Mouse (Mus musculus) kidney, adult 9 months (tissue): Measurements from ENCODE around the gene Clec11a.
A peak's percentile ranks its signal among the peaks of the same experiment; 100 is the strongest.

Experiments
- DNase-seq: peaks from one replicate; pipeline ENCODE4 v3.0.0; 2022

The Clec11a gene

DNA sequence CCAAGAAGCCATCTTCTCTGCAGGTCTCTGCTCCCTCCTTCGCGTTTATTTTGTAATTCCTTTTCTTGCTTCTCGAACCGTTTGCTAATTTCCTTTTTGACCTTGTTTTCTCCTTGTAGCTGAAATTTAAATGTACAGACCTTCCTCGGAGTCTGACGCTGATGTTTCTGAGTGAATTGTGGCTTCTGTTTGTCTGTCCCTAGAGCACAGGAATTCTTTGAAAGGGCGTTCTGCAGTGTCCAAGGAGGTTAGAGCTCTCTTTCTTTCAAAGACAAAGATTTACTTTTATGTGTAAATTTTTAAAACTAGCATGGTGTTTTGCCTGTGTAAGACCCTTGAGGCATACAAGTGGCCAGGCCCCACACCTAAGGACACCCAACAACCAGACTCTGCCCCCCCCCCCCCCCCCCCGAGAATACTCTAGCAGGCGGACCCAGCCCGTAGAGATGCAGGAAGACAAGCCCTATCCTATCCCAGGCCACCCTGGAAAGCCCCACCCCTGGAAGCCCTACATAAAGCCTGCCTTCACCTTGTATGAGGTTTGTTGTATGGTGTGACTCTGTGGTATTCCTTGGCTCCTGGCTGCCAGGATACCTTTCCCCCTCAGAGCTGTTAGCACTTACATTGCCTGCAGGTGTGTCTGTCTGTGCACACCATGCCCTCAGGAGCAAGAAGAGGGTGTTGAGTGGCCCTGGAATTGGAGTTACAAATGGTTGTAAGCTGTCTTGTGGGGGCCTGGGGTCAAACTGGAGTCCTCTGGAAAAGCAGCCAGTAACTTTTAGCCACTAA lies 30.0 kb downstream of the Clec11a start:
- no peak for DNase-seq

DNA sequence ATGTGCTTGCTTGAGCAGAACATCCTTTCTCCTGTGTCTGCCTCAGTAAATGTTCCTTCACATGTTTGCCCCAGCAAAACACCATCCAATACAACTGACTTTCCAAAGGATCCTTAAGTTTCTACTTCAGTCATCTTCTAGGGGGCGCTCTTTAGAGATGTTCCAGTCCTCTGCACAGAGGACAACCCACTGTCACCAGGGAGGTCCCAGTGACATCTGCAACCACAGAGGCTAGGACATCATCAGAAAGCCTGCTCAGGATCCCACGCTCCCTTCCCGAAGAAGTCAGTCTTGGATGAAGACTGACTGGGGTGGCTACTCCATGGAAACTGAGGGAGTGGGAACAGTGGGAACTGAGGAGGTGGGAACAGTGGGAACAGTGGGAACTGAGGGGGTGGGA lies 31.2 kb downstream of the Clec11a start:
- DNase-seq: no peak

DNA sequence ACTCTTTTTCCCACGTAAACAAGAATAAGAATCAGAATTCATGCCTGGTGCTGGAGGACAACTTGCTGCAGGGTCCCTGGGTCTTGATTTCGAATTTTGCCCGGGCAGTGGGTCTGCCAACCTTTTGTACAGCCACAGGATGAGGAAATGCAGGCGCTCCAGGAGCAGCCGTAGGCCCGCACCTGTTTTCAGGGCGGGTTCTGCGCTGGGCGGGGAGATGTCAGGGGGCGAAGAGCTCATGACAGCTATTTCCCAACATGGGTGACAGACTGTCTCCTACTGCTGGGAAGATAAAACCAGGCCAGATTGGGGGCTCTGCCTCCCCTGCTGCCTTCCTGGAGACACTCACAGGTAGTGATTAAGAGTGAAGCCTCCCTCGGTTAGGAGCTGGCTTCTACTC lies 32.6 kb downstream of the Clec11a start:
- DNase-seq: no peak

DNA sequence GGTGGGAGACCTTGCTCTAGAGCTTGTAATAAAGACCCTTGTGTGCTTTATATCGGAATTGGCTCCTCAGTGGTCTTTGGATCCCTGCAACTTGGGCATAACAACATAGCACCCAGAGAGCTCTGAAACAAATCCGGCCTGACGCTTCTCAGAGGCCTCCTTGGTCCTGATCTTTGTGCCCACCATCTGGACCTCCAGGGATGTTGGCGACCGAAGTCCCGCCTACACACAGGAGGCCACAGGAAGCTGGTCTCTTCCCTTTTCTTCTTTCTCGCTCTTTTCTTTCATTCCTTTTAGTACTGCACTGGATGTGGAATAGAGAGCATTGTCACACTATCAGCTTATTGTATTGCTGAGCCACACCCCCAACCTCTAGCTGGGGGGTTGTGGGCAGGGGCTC lies 33.3 kb downstream of the Clec11a start:
- no peak for DNase-seq

DNA sequence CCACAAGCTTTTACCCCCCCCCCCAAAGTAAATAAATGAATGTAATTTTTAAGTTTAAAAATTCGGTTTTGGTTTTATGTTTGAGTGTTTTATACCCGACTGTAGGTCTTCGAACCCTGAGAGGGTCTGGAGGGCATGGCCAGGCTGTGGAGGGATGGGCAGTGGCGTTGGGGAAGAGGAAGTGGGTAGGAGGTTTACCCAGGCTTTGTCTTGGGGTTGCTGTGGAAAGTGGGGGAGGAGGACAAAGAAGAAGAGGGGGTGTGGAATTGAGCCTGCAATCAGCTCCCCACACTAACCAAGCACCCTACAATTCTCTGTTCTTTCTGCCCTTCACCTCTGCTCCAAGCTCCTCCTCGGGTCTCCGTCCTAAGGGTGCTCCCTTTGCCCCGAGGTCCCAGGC lies 34.2 kb downstream of the Clec11a start:
- no peak for DNase-seq

DNA sequence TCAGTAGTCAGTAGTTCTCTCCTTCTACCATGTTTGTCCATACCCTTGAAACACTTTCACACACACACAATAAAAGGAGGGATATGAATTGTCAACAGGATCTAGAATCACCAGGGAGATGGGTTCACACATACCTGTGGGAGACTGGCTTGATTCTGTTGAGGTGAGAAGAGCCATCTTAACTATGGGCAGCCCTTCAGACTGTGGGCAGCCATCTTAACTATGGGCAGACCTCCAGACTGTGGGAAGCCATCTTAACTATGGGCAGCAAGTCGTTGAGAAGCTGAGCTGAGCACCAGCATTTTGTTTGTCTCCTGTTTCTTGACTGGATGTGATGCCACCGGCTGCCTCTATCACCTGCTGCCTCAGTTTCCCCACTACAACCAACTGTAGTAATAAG lies 35.4 kb downstream of the Clec11a start:
- DNase-seq: peak; percentile 24

DNA sequence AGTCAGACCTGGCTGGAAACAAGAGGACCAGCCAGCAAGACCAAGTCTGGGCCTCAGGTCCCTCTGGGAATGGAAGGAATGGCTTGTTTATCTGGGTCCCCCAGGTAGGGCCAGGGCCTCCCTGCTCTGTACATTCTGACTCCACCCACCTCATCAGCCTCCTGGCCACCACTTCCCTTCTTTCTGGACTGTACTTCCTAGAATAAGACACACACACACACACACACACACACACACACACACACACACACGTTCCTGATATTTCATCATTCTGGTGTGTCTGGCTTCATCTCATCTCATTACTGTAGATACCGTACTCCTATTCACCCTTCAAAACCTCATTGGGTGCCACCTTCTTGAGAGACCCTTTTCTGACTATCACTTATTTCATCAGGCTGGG lies 37.3 kb downstream of the Clec11a start:
- no peak for DNase-seq

DNA sequence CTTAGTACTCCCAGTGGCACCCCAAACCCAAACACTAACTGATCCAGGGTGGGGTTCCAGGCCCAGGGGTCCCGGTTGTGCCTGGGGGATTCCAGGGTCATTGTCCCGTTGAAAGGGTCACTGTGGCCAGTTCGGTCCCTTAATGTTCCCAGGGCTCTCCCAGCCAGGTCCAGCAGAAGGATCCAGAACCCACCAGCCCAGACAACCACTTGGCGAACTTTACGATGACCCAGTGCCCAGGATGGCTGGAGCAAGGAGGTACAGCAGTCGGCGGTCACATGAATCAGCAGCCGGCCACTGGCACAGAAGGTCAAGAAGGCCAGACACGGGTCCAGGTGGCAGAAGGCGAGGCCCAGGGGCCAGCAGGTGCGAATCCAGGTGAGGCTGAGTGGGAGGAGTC lies 38.6 kb downstream of the Clec11a start:
- DNase-seq: no peak

DNA sequence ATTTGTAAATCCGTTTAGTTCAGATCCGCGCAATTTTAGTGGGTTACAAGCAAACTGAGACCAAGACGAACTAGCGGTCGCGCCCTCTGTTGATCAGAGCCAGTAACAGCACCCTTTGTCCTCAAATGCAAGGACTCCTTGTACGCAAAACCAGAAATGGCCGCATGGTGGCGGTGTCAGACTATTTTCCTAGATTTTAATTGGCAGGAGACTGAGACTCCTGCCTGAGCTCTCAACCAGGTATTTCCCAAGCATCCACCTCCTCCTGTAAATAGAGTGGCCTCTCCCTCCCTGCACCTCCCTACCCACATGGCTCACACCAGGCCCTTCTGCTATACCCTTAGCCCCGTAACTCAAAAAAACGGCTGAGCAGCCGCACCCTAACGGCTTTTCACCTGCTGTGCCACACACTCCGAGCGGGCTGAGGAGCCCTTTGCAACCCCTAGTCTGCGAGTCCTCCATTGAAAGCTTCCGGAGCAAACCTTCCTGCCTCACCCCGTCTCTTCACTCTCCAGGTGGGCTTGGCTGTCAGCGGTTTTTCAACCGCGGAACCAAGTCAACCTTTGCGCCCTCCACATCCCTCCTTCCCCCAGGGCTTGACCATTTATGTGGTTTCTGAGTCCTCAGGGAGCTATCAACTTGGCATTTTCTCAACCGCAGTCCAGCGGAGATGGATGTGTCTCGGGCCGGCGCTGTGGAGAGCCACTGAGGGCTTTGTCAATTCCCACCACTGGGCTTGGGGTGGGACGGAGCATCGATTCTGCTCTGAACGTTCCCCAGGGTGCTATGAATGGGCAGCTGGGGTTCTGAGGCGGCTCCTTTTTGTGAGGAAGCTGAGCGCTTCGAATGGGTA lies 43.7 kb downstream of the Clec11a start:
- DNase-seq: peak; percentile 97

DNA sequence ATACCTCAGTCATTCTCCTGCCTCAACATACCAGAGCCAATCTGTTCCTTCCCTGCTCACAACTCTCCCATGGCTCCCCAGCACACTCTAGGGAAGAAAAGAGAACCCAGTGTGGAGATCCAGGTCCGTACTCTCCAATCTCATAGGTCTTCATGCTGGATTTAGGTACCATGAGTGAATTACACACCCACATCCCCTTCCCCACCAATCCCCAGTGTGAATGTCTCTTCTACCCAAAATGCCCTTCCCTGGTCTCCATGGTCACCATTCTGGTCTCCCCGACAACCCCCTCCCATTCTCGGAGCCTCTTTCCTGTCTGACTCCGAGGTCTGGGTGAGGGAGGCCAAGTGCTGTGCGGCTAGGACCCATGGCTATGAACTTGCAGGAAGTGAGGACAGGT lies 45.6 kb downstream of the Clec11a start, which contains the start of gene Gm15517:
Gene Gm15517, plus strand, starts transcription at position 301 of the 400 bp plus-strand sequence.
- DNase-seq: no peak

DNA sequence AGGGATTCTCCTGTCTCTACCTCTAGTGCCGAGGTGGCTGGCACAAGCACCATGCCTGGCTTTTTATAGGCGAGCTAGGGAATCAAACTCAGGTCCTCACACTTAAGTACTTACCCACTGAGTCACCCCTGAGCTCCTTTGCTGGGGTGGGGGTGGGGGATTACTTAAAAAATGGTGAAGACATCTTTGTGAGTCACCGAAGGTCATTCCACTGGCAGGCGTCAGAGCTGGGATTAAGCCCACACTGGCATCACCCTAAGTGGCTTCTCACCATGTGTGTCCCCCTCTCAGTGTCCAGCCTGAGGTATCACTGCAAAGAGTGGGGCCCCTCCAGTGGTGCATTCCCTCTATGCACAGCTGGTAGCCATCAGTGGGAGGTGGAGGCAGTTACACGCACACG lies 46.3 kb downstream of the Clec11a start:
- no peak for DNase-seq

DNA sequence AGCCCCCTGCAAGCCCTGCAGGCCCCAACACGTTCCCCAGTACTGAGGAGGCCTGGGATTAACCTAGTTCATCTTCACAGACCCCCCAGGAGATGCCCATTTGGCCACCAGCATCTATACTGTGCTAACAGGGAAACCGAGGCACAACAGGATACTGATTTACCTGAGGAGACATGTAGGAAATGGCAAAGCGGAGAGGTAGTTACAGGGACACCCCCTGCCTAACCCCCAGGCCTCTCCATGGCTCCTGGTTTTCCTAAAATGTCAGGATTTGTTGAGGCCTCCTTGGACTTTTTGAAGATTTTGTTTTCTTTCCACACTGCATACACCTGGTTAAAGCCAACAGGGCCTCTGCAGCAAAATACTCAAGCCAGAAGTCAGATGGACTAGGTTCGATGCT lies 49.4 kb downstream of the Clec11a start, which contains the start of gene Acp4:
Gene Acp4, minus strand, starts transcription at position 101 of the 400 bp plus-strand sequence.
- no peak for DNase-seq

DNA sequence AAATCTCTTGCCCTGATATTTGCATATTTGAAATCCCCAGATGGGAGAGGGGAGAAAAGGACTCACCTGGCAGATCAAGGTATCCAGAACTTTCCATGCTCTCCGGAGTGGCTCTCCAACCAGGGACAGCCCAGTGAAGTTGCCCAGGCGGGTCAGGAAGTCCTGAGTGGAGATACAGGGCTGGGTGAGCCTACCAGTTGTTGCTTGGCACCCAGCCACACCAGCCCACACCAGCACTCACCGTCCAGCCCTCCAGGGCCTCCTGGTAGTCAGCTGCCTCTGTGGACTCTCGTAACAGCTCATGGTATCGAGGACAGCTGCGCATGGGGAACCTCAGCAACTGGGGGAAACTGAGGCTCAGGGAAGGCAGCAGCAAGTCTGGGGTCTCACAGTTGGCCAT lies 51.8 kb downstream of the Clec11a start:
- DNase-seq: no peak

DNA sequence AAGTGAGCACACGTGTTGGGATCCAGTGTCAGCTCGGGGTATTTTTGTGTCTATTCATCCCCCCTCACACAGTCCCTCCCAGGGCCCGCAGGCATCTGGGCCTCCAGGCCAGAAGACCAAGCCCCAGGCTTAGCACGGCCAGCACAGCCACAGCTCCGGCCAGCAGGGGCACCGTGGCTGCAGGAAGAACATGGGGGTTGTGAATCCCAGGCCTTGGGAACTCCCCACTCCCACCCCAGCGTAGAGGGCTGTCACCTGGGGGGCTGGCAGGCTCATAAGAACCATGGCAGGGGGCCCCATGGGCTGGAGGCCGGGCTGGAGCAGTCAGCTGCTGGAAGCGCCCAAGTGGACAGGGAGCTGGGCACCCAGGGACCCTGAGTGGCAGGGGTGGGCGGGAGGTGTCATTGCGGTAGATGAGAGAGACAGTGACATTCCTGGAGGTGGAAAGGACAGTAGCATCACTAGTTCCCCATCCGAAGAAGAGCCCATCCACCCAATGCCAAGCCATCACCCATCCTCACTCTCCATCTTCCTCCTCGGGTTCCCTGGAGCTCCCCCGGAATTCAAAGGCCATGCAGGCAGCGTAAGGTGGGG lies 53.6 kb downstream of the Clec11a start:
- DNase-seq: no peak
